Mouse (Mus musculus) megakaryocyte, embryonic 14.5 days (primary cell): ENCODE measurements at regions not wholly inside any gene's neighbourhood (a gene's known extent, or its start where the extent isn't known, plus 50 kb on each side); places are given as distances from the start of the nearest gene placed in this dataset.

Experiments used
- H3K27me3 ChIP-seq: replicated peaks from 2 replicates; pipeline ENCODE3; 2012; ENCODE audit warnings: inconsistent platforms
- H3K36me3 ChIP-seq: replicated peaks from 2 replicates; pipeline ENCODE3; 2012; ENCODE audit warnings: low read length, inconsistent platforms, mixed read lengths
- H3K4me1 ChIP-seq: 2 replicates; pipeline ENCODE4 v1.6.1; 2012; ENCODE audit warnings: inconsistent platforms
- H3K4me3 ChIP-seq: replicated peaks from 2 replicates; pipeline ENCODE3; 2012; ENCODE audit warnings: moderate library complexity, mild to moderate bottlenecking, inconsistent platforms
- H3K9me3 ChIP-seq: 2 replicates; pipeline ENCODE4 v1.6.1; 2012; ENCODE audit warnings: inconsistent platforms
- FLI1 ChIP-seq: IDR thresholded peaks from 2 replicates; pipeline ENCODE4 v1.6.1; 2012; ENCODE audit warnings: low read length, inconsistent platforms, mixed read lengths
- GATA1 ChIP-seq: IDR thresholded peaks from 3 replicates; pipeline ENCODE4 v1.6.1; 2012; ENCODE audit warnings: mixed read lengths, low read length, inconsistent platforms, borderline replicate concordance

GRCm38 (mm10) chr6:116896132-116896630 lies 179.5 kb upstream of the Tmem72 start:
- TF ChIP-seq GATA1 (no peak), FLI1 (no peak)
- Histone ChIP-seq H3K4me1 (no peaks in the 10 kb centered on the region), H3K27me3 (no peaks in the 10 kb centered on the region), H3K9me3 (no peaks in the 10 kb centered on the region), H3K36me3 (no peaks in the 10 kb centered on the region), H3K4me3 (no peak overlapping the region)

GRCm38 (mm10) chr6:116901816-116902215 lies 185.1 kb upstream of the Tmem72 start:
- H3K36me3 ChIP-seq, result no peaks in the 10 kb centered on the region

GRCm38 (mm10) chr6:116902371-116902770 lies 185.7 kb upstream of the Tmem72 start:
- no peaks in the 10 kb centered on the region for H3K27me3 ChIP-seq
- H3K4me1 ChIP-seq, result no peaks in the 10 kb centered on the region
- TF ChIP-seq FLI1 (no peak), GATA1 (no peak)
- no peaks in the 10 kb centered on the region for H3K36me3 ChIP-seq
- H3K4me3 ChIP-seq, result no peak overlapping the region
- H3K9me3 ChIP-seq, result no peaks in the 10 kb centered on the region

More at GRCm38 (mm10) chr6:116901816-116902215, 185.1 kb upstream of the Tmem72 start:
- Histone ChIP-seq H3K9me3 (no peaks in the 10 kb centered on the region), H3K4me3 (no peak overlapping the region), H3K27me3 (no peaks in the 10 kb centered on the region), H3K4me1 (no peaks in the 10 kb centered on the region)
- no peak for TF ChIP-seq FLI1
- TF ChIP-seq GATA1, result no peak

- Histone ChIP-seq H3K27me3 (no peaks in the 10 kb centered on the region), H3K4me1 (no peaks in the 10 kb centered on the region), H3K4me3 (no peak overlapping the region), H3K9me3 (no peaks in the 10 kb centered on the region), H3K36me3 (no peaks in the 10 kb centered on the region)
- TF ChIP-seq GATA1 (no peak), FLI1 (no peak)
These were observed 189.9 kb upstream of the Tmem72 start for GRCm38 (mm10) chr6:116906426-116907172.

GRCm38 (mm10) chr6:116910607-116911006 lies 193.9 kb upstream of the Tmem72 start:
- H3K27me3 ChIP-seq, result no peaks in the 10 kb centered on the region
- H3K4me3 ChIP-seq, result no peak overlapping the region
- no peaks in the 10 kb centered on the region for H3K36me3 ChIP-seq
- H3K4me1 ChIP-seq, result no peaks in the 10 kb centered on the region
- TF ChIP-seq GATA1 (no peak), FLI1 (no peak)
- no peaks in the 10 kb centered on the region for H3K9me3 ChIP-seq

GRCm38 (mm10) chr6:116912161-116912560 lies 195.4 kb upstream of the Tmem72 start:
- Histone ChIP-seq H3K4me3 (no peak overlapping the region), H3K9me3 (no peaks in the 10 kb centered on the region), H3K4me1 (no peaks in the 10 kb centered on the region), H3K36me3 (no peaks in the 10 kb centered on the region), H3K27me3 (no peaks in the 10 kb centered on the region)
- no peak for TF ChIP-seq FLI1
- TF ChIP-seq GATA1, result no peak

GRCm38 (mm10) chr6:116914073-116914472 lies 197.4 kb upstream of the Tmem72 start:
- no peak overlapping the region for H3K4me3 ChIP-seq
- TF ChIP-seq FLI1 (no peak), GATA1 (no peak)

GRCm38 (mm10) chr6:116935024-116935423 lies 218.3 kb upstream of the Tmem72 start:
- Histone ChIP-seq H3K4me1 (no peaks in the 10 kb centered on the region), H3K4me3 (no peak overlapping the region), H3K9me3 (peaks cover 4% of the 10 kb centered on the region; the same call in 1 of the 2 replicates), H3K36me3 (no peaks in the 10 kb centered on the region), H3K27me3 (no peaks in the 10 kb centered on the region)
- TF ChIP-seq FLI1, result no peak
- TF ChIP-seq GATA1, result no peak

More at GRCm38 (mm10) chr6:116914073-116914472, 197.4 kb upstream of the Tmem72 start:
- Histone ChIP-seq H3K36me3 (no peaks in the 10 kb centered on the region), H3K4me1 (no peaks in the 10 kb centered on the region), H3K27me3 (no peaks in the 10 kb centered on the region), H3K9me3 (no peaks in the 10 kb centered on the region)

- TF ChIP-seq FLI1, result no peak
- TF ChIP-seq GATA1, result no peak
- H3K4me3 ChIP-seq, result no peak overlapping the region
- no peaks in the 10 kb centered on the region for H3K36me3 ChIP-seq
- no peaks in the 10 kb centered on the region for H3K27me3 ChIP-seq
- H3K4me1 ChIP-seq, result no peaks in the 10 kb centered on the region
- H3K9me3 ChIP-seq, result 0 out of 2 replicates have a peak, but pooled peaks cover 3% of the 10 kb centered on the region
These were observed 224.9 kb upstream of the Tmem72 start for GRCm38 (mm10) chr6:116941576-116941975.

GRCm38 (mm10) chr6:116942696-116943095 lies 225.6 kb upstream of the Cxcl12 start:
- Histone ChIP-seq H3K27me3 (no peaks in the 10 kb centered on the region), H3K9me3 (0 out of 2 replicates have a peak, but pooled peaks cover 3% of the 10 kb centered on the region), H3K4me1 (no peaks in the 10 kb centered on the region), H3K4me3 (no peak overlapping the region), H3K36me3 (no peaks in the 10 kb centered on the region)
- no peak for TF ChIP-seq GATA1
